In the genomic region with DNA sequence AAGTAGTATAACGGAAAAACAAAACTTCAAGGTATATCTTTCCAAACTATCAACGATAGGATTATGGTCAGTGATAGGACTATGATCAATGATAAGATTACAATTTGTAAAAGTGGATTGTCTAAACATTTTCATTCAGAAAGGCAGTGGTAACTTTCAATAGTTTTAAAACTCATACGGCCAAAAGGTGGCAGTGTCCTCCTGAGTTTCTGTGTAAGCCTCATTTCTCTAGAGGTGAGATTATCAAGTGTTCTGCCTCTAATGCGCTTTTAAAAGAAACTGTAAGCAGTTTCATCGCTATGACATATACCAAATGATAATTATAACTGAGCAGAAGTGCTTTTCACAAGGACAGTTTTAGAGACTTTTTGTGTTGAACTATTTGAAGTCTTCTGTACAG, we compare ENCODE assay signal across 10 mouse cellular contexts. TPM values are rescaled to one million over a fixed set of nuclear protein-coding genes. Genes with fewer than 3 reads are reported as not detected.
DNase-seq lines count a peak whose midpoint lies in the region; ATAC-seq and TF ChIP-seq lines count a peak whose summit lies in the region.
"Had no signal": no experiment of that assay in that cellular context is flagged by ENCODE, and none has a peak within 500 bp of the region (broad histone marks: within the 10 kb centered on the region; RNA-seq: fewer than 3 reads in every experiment).

No protein-coding gene starts in this region.

- H3K36me3 ChIP-seq in lung, embryonic 14.5 days (ENCODE audit: insufficient read depth): no peaks in the 10 kb centered on the region
- H3K36me3 ChIP-seq: heart, embryonic 15.5 days had no signal

- TF ChIP-seq CTCF in lung, adult 2 months (IDR thresholded peaks at IDR 0.05; ENCODE audit: insufficient read depth, low read length): 0 out of 2 replicates have a peak, but pooled peaks have one; percentile 17
- TF ChIP-seq CTCF in lung, embryonic 14.5 days (IDR thresholded peaks at IDR 0.05; ENCODE audit: low read depth): peak; percentile 72

- no peaks in the 10 kb centered on the region for H3K9me3 ChIP-seq in lung, embryonic 14.5 days (ENCODE audit: low read depth, low read length)
- H3K9me3 ChIP-seq: heart, embryonic 15.5 days had no signal

- ATAC-seq in frontal cortex, adult (ENCODE audit: low TSS enrichment): peak; percentile 76
- no peak for ATAC-seq in lung, embryonic 14.5 days (ENCODE audit: insufficient read depth)

- H3K27me3 ChIP-seq in lung, embryonic 14.5 days (ENCODE audit: insufficient read depth, low read length): no peaks in the 10 kb centered on the region
- H3K27me3 ChIP-seq: heart, embryonic 15.5 days had no signal

- no peak for TF ChIP-seq POLR2A in lung, adult 2 months (IDR thresholded peaks at IDR 0.05; ENCODE audit: borderline replicate concordance, extremely low read depth, low read depth, low read length)

- H3K4me1 ChIP-seq in lung, adult 2 months (ENCODE audit: control insufficient read depth, insufficient read depth, low read length): no peaks in the 10 kb centered on the region
- no peaks in the 10 kb centered on the region for H3K4me1 ChIP-seq in lung, embryonic 14.5 days (ENCODE audit: insufficient read depth)

- no peak for DNase-seq in frontal cortex, postnatal 25 days (ENCODE audit: low spot score in 2 of 2)
- DNase-seq in lung, adult 2 months: no peak
- no peak for DNase-seq in lung, postnatal 4 days
- DNase-seq in brain, embryonic 18.5 days (ENCODE audit: low read depth, low spot score): peak; percentile 43
- DNase-seq in lung, embryonic 14.5 days: peak; percentile 88
- DNase-seq in spleen, postnatal 10 days (ENCODE audit: low spot score in 2 of 2): no peak
- DNase-seq in T-cell, adult 2 months (ENCODE audit: low spot score): no peak

- no peak overlapping the region for H3K4me3 ChIP-seq in lung, adult 2 months (replicated peaks; ENCODE audit: extremely low read depth, low read depth, low read length)
- H3K4me3 ChIP-seq in lung, embryonic 14.5 days (ENCODE audit: low read depth, low read length): no peak overlapping the region
- H3K4me3 ChIP-seq: heart, embryonic 15.5 days had no signal

- no peak overlapping the region for H3K4me2 ChIP-seq in lung, embryonic 14.5 days
- H3K4me2 ChIP-seq: heart, embryonic 15.5 days had no signal

- WGBS in lung, adult 2 months: 21% methylated on average over 5 of the region's 5 CpGs
- 15% methylated on average over 5 of the region's 5 CpGs for WGBS in lung, embryonic 14.5 days

- no peak overlapping the region for H3K9ac ChIP-seq in lung, embryonic 14.5 days
- H3K9ac ChIP-seq: heart, embryonic 15.5 days had no signal

- no peak overlapping the region for H3K27ac ChIP-seq in lung, embryonic 14.5 days (ENCODE audit: low read depth)
- H3K27ac ChIP-seq: heart, embryonic 15.5 days; macrophage had no signal

RNA-seq across cellular contexts. Expression of a gene that starts 12.7 kb away (rescaled TPM):
- 7.3 and 13.3 TPM in 2 replicates for polyA plus RNA-seq in lung, adult 2 months (2012; rRNA removed)
- 37.6 and 39.0 TPM in 2 replicates for polyA plus RNA-seq in lung, embryonic 14.5 days (2014; fragmentation: Nextera tagmentation; extraction: Ambion mirVana)
- polyA plus RNA-seq: macrophage had no signal

Comparison
In these comparisons a context has a peak if more than half of its experiments do, and no peak if none do; other contexts are left out.
1. DNase-seq: peak in brain, embryonic 18.5 days (single experiment) and lung, embryonic 14.5 days (single experiment); none in frontal cortex, postnatal 25 days (0 of 2), lung, adult 2 months (single experiment), lung, postnatal 4 days (0 of 2), spleen, postnatal 10 days (0 of 2) and T-cell, adult 2 months (single experiment).